Mouse (Mus musculus): ENCODE measurements at regions not wholly inside any gene's neighbourhood (a gene's known extent, or its start where the extent isn't known, plus 50 kb on each side); places are given as distances from the start of the nearest gene placed in this dataset.
A peak's percentile ranks its signal among the peaks of the same experiment; 100 is the strongest.

DNA sequence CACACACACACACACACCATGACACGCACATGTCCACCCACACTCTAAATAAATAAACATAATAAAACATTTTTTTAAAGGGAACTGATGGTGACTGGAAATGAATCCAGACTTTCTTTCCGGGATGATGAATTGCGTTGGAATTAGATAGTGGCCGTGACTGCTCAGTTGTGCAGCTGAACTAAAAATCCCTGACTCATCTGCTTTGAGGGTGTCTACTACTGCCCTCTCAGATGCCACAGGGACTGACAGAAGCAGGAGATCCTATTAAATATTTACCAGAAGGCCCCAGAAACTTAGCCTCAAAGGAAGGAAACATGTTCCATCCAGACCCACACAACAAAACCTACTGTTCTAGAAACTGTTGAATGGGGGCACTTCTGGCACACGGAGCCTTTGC, 65.7 kb downstream of the Polr2m start:
- no peak for DNase-seq

DNA sequence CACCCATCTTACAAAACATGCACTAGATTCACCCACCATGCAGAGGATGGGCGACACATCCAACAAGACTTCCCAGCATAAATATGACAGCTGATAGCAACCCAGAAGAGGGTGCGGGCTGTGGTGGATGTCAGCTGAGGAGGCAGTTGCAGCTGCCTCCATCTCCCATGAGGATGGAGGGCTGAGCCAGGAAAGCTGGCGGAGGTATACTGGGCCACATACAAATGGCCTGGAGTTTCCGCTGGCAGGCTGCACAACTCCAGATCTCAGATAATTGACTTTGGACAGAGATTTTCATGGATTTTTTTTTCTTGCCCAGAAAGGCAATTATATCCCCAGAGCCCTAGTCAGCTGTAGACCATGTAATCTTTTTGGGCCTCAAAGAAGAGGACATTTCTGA, 67.2 kb downstream of the Polr2m start:
- no peak for DNase-seq

DNA sequence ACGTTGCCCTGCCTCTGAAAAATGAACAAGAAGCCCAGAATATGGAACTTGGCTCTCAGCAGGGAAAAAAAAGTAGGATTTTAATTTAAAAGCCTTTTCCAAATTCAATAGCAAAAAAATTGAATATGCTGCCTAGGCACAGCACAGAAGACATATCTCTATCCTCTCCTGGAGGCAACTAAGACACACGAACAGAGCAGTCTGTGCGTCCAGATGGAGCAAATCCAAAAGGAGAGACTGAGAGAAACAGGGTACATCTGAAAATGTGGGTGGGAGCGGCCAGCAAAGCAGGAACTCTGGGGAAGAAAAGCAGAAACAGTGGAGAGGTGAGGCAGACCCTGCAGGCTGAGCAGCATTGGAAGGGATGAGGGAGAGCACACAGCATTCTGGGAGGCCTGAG, 68.5 kb downstream of the Polr2m start:
- no peak for DNase-seq

DNA sequence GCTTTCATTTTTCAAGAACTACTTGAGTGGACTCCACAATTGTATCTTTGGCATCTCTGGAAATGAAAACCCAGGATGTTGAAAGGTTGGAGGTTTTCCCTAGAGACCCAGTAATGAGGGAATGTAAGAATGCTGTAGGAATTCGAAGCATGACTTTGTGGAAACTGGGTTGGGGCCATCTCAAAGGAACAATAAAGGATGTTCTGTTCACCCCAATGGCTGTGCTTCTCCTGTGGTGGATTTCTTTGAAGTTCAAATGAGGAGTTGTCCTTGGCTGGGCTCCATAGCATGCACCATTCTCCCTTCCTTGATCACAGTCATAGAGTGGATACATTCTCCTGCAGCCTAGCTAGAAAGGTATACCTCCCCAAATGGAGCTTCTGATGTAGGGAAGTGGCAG, 74.6 kb downstream of the Polr2m start:
- DNase-seq, result no peak

DNA sequence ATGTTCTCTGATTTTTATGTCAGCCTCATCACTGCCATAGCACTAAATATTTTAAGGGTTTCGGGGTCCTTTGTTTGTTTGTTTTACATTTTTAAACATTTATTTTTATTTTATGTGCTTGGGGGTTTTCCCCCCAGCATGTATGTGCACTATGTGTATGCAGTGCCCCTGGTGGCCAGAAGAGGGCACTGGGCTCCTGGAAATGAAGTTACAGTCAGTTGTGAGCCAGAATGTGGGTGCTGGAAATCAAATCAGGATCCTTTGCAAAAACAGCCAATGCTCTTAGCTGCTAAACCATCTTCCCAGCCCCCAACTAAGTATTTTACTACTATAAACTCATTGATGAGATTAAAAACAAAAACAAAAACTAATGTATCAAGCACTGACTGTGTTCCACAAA, 75.8 kb downstream of the Polr2m start:
- no peak for DNase-seq

DNA sequence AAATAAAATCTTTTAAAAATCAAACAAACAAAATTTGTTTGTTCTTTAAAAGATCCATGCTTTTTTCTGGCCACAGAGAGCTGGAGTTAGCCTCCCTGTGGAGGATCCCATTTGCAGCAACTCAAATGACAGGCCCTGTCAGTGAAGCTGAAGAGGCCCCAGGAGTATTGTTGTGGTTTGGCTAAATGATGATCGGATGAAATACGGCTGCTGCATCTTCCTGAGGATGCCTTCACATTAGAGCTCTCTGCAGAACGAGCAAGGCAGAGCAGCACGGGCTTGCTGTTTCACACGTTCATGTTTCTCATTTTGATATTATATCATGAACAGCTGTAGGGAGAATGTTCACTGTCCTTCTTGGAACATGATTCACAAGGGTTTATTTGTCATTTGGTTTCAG, 76.8 kb downstream of the Polr2m start:
- no peak for DNase-seq

DNA sequence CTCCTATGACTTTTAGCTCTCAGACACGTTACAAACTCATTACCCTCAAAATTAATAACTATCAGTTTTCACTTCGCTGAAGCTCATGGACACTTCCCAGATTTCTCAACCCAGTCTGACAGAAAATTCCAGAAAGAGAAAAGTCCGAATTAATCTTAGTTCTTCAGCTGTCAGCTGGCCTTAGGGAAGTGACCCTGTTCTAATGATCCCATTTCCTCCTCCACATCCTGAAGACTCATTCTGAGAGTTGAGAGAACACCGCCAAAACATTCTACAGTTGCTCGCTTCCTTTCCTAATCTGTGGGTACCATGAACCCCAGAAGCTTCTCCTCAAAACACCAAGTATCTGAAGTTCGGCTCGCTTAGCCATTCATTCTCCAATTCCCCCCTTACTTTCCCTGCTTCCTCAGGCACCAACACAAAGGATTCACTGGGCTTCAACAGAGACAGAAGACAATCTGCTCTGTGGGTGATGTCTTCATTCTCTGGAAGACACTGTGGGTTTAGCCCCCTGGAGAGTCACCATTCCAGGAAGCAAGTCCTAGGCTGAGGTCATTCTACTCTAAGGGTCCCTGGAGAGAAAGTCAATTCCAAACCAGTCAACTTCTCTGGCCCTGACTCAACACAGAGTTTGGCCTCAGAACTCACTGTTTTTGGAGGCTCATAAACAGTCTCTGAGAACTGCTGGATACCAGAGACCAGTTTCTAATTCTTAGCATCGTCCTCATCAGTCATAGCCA, 81.2 kb downstream of the Polr2m start:
- DNase-seq, result no peak

DNA sequence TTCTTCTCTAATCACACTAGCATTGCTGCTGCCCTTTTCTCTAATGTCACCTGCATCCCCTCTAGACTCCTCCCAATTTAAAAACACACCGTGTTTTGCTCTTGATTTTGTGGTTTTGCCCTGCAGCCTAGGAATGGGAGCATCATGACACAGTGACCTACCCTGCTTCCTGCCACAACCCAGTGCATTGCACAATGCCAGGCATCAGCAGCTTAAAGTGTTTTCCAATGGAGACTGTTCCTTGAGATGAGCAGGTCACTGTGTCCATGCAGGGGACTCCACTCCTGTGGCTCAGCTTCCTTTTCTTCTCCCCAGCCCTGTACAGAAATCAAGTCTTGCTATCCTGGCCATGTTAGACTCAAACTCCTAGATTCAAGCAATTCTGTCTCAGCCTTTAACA, 84.1 kb downstream of the Polr2m start:
- no peak for DNase-seq

DNA sequence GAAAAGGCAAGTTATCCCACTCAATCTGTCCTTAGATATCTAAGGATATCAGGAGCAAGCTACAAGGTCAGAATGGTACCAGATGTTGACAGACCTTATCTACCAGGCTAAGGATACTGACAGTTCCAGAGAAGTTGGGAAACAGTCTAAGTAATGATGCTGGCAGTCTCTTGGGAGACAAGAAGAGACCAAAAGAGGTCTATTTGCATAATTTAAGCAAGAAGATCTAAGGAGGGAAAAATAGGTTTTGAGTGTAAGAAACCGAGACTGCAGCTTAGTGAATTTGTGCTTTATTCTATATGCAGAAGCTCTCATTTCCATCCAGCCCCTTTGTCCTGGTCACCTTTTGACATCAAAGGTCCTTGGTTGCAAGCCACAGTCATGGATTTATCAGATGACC, 86.4 kb downstream of the Polr2m start:
- DNase-seq, result no peak

DNA sequence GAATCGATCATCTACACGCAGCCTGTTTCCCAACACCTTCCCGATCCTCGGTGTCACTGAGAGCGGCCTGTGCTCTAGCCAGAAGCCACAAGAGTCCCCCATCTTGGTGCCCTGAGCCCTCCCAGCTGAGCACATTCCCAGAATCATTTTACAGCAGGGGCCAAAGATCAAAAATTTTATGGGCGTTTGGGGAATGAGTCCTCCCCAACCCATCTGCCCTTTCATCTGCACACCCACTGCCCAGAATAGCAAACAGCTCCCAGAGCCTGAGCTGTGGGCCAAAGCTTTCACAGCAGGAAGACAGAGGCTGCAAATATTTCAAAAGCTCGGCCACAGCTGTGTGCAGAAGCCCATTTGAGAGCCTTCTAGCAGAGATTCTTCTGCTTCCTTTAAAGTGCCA, 89.0 kb downstream of the Polr2m start:
- no peak for DNase-seq

DNA sequence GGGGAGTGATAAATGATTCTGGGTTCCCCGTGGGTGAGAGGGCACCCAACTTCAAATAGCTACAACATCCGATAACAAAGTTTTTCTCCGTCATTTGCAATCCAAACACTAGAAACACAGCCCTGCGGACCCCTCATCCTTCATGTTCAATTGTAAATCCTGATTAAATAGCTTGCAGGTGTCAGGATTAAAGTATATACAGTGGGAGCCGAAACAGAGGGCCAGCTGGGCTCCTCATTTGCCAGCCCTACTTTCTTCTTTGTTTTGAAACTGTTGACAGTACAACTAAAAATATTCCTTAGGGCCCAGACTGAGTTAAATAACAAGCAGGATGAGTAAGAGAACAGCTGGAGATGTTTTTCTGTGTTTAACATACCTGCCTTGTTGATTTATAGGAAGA, 95.5 kb downstream of the Polr2m start:
- no peak for DNase-seq

DNA sequence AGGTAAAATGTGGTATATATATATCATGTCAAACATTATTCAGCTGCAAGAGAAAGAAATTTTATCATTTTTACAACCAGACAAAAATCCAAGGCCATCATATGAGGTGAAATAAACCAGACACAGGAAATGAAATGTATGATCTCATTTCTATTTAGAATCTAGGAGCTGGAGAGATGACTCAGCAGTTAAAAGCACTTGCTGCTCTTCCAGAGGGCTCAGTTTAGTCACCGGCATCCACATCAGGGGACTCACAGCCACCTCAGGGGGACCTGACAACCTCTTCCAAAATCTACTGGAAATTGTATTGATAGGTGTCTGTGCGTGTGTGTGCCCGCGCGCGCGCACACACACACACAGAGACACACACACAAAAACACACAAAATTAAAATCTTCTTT, 98.3 kb downstream of the Polr2m start:
- no peak for DNase-seq

DNA sequence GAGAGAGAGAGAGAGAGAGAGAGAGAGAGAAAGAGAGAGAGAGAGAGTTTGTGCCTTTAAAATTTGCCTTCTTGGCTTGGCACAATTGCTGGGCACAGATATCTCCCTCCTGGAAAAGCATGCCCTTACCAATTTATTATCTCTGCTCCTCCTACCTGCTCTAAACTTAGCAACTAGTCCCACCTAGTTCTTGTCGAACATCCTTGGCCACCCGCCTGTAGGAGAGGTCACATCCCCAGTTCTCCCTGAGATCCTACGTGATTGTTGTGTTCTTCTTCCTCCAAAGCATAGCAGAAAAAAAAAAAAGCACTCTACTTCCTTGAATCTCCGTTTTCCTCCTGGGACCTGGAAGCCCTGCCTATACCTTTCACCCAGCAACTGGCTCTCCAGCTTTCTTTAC, 101.8 kb downstream of the Polr2m start:
- no peak for DNase-seq

DNA sequence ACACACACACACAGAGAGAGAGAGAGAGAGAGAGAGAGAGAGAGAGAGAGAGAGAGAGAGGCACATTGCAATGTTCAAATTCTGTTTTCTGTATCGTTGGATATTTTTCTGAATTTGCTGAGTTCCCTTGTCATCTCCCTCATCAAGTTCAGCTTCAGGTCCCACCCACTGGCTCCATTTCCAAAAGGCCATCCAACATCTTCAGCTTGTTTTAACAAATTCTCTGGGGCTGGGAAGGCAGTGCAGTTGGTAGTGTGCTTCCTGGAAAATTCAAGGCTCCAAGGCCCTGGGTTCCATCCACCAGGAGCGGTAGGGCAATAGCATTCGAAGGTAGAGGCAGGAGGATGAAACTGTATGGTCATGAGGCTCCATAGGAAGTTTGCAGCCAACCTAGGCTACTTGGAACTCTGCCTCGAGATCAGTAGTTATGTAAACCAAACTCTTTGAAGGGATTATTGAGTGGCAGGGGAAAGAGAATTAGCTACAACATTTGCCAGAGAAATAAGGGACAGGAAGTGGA, 105.9 kb downstream of the Polr2m start:
- no peak for DNase-seq

DNA sequence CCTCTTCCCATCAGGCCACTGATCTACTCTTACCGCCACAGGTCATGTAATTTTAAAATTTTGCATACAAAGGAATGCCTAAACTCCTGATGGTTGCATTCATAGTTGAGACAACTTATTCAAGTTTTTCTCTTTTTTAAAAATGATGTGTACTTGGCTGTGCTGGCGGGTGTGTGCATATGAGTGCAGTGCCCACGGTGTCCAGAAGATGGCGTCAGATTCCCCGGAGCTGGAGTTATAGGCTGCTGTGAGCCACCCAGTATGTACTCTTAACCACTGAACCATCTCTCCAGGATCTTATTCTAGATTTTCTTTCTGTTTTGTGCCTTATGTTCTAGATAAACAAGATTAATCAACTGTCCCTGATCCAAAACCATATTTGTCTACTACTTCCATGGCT, 116.0 kb downstream of the Polr2m start:
- no peak for DNase-seq

DNA sequence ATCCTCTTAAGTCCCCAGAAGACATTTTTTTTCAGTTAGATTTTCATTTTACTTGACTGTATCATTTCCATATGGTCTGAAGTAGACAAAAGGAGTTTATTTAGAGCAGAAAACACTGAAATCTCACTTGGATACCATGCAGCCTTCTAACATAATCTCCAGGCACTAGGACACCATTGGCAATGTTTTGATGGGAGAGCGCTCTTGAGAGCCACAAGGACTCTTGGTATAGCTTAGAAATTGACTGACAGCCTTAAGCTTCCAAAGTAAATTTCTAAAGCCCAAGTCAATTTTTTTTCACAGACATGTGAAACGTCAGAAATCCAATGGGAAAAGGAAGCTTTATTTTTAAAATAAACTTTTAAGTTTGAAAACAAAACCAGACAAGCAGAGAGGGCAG, 116.5 kb downstream of the Polr2m start:
- DNase-seq, result no peak

DNA sequence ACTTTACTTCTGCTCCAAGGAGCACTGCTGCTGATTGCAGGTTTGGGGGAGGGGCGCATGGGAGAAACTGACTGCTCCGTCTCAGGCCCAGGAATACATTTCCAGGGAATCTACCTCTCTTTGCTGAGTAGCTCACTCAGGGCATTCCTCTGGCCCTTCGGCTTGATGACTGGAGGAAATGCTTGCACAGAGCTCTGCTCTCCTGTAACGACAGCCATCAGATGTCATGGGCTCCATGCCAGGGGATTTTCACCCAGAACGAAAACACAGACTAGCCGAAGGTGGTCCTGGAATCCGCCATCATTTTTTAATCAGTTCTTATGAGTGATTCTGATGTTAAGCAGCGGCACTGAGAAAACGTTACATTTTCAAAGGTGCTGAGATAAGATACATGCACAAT, 119.2 kb downstream of the Polr2m start:
- no peak for DNase-seq

DNA sequence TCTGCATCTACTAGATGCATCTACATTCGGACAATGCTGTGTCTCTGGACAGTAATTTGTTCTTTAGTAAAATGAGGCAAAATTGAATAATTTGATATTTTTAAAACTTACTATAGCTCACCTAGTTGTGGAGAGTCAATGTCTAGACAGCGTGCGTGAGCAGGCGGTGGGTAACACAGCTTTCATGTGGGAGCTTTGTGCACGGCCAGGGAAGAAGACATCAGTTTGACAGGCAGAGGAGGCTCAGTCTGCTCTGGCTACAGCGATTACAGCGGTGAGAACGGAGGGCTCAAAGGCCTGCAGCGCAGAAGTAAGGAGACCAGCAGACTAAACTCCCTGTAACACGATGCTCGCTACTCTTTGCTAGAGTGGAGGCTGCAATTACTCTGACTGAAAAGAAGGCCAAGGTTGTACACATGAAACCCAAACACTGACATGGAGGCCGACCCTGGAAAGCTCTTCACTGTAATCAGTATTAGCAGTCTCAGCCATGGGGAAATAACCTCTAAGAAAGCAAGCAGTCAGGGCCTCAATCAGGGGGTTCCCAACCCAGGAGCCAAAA, 120.5 kb downstream of the Polr2m start:
- no peak for DNase-seq

DNA sequence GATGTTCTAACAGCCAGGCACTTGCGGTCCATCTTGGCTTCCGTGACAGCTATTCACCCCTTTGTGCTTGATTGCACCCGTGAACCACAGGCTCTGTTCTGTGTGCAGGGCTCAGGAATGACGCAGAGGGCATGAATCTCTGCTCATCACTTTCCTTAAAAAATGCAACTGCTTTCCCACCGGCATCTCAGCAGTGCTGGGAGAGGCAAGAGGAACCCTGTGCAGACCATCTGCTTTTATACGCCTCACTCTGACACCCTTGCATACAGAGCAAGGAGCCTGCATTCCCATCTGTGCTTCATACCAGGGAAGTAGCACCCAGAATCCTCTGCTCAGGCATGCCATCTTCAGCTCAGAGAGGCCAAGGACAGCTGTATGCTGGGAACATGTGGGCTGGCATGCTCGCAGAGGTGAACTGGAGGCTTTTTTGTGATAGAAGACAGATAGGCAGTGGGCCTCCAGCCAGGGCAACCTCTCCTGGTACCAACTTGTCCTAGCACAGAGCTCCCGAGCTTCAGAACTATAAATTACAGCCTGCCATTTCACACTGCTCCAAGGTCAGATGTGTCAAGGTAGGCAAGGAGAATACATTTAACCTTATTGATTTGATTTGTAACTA, 121.6 kb downstream of the Polr2m start:
- no peak for DNase-seq

DNA sequence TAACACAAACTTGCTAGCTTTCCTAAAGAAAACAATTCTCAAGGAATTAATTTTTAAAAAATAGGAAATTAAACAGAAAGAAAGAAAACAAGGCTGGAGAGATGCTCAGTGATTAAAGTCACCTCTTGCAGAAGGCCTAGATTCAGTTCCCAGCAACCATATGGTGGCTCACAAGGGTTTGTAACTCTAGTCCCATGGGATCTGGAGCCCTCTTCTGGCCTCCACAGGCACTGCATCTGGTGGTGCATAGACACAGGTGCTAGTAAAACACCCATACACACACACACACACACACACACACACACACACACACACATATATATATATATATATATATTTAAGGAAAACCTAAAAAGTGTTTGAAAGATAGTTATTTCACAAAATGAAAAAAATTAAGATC, 123.3 kb downstream of the Polr2m start:
- no peak for DNase-seq

DNA sequence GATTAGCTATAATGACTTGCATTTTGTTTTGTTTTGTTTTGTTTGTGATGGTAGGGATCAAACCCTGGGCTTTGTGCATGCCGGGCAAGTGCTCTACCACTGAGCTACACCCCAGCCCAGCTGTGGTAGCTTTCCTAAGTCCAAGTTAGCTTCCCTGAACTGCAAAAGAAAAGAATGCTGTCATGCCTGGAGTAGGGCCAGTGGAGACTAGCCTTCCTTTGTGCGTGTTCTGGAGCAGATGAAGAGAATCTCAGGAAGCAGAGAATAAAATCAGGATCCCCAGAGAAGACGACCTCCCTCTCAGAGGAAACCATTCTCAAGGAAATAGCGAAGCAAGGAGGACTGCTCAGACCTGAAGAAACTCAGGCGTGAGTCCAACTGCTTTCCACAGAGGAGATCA, 123.8 kb downstream of the Polr2m start:
- no peak for DNase-seq

DNA sequence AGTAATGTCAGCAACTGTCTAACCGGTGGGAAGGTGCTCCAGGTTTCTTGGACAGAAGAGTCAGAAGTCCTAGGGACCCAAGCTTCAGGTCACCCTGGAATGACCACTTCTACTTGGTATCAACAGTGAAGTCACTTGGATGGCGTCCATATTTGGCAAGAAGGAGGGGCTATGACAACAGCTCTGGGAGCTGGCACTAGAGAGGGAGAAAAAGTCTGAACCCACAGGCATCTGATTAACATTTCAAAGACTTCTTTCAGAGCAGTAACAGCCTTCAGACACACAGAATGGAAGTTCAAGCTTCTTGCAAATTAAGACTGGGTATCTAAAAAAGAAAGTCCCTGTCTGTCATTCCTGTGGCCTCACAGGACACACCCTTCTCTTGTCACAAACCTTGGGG, 124.4 kb downstream of the Polr2m start:
- no peak for DNase-seq

DNA sequence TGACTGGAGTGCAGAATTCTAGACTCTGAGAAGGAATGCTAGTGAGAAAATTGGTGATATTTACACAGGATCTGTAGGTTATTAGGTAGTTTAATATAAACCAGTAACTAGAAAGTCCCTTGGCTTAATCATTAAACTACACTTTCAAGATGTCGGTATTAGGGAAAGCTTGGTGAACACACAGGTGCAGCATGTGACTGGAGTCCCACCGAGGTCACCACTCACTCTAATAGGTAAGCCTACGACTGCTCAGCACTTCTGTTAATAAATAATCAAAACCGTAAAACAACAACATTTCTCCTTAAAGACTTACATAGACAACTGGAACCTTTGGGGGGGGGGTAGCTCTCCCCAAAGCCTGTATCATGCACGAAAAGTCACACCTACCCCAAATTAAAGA, 125.1 kb downstream of the Polr2m start:
- no peak for DNase-seq

DNA sequence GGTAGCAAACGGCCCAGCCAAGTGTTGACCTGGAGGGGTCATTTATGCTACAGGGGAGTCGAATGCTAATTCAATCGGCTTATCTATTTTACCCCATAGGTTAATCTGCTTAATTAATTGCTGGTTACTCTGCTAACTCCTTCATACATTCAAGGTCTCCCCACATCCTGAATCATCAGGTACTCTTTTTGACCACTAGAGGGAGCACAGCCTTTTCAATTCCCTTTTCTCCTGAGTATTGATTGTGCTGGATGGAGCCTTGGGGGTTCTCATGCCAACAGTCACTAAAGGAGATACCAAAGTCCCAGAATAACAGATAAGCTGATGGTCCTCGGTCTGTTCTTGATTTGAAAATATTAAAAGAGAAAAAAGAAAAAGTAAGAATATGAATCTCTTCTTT, 126.8 kb downstream of the Polr2m start:
- peak in 1 of 2 experiments; percentile 16 for DNase-seq

DNA sequence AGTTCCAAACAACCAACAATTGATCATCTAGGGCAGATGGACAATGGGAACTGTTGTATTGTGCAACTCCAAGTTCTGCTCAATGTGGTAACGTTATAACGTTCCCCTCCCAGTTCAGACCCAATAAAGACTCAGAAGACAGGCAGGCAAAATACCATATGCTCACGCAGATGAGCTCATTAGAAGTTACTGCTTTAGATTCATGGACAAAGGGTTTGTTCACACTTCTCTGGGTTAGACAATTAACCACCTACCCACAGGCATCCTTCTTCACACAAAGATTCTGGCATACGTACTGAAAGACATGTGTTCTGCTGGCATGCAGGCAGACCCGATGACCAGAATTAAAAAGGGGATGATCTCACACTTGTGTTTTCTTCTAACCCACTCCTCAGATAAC, 130.0 kb downstream of the Polr2m start:
- no peak for DNase-seq
